Mouse (Mus musculus) retina, embryonic 14.5 days (tissue): Measurements from ENCODE around the gene Zfp639.

Experiments
- DNase-seq: peaks from one replicate; pipeline ENCODE4 v3.0.0-alpha.2; 2015; ENCODE audit warnings: low spot score

The Zfp639 gene

GRCm38 (mm10) chr3:32505841-32506240, 4.2 kb upstream of the Zfp639 start:
- no peak for DNase-seq

GRCm38 (mm10) chr3:32506366-32507225, 3.5 kb upstream of the Zfp639 start:
- DNase-seq = no peak

- DNase-seq = peak; percentile 92
These were observed 1.3 kb upstream of the Zfp639 start for GRCm38 (mm10) chr3:32508666-32509324.

GRCm38 (mm10) chr3:32510375-32511190, 524 bp downstream of the Zfp639 start:
- DNase-seq = peak; percentile 99

GRCm38 (mm10) chr3:32511191-32511550, 1.1 kb downstream of the Zfp639 start:
- DNase-seq = no peak

- DNase-seq = no peak
These were observed 2.7 kb downstream of the Zfp639 start for GRCm38 (mm10) chr3:32512686-32513284.

GRCm38 (mm10) chr3:32513528-32513927, 3.5 kb downstream of the Zfp639 start:
- DNase-seq = no peak

- DNase-seq = no peak
These were observed 17.1 kb downstream of the Zfp639 start for GRCm38 (mm10) chr3:32527181-32527580.

GRCm38 (mm10) chr3:32529303-32529898, 19.3 kb downstream of the Zfp639 start, which contains the start of gene Mfn1:
Gene Mfn1, plus strand, starts transcription at chr3:32529465.
- DNase-seq = peak; percentile 95

GRCm38 (mm10) chr3:32530041-32530440, 20.0 kb downstream of the Zfp639 start:
- no peak for DNase-seq

GRCm38 (mm10) chr3:32535692-32536091, 25.6 kb downstream of the Zfp639 start:
- DNase-seq = no peak

GRCm38 (mm10) chr3:32537556-32537955, 27.5 kb downstream of the Zfp639 start:
- DNase-seq = no peak

- no peak for DNase-seq
These were observed 28.0 kb downstream of the Zfp639 start for GRCm38 (mm10) chr3:32538091-32538490.

GRCm38 (mm10) chr3:32553061-32553460, 43.0 kb downstream of the Zfp639 start:
- peak; percentile 43 for DNase-seq

- no peak for DNase-seq
These were observed 53.3 kb downstream of the Zfp639 start for GRCm38 (mm10) chr3:32563401-32563800.
